Mouse (Mus musculus) large intestine, adult 2 months (tissue): ENCODE measurements around the gene Hes1. TPM values are rescaled to one million over a fixed set of nuclear protein-coding genes. Genes with fewer than 3 reads are reported as not detected.

Experiments
- DNase-seq: peaks from one replicate; pipeline ENCODE4 v3.0.0-alpha.2; 2012; ENCODE audit warnings: low read depth, low spot score
- WGBS: fragments of 180-500 bp; shearing (Covaris S2); methylation state at CpG from one replicate; pipeline ENCODE4 v1.1.7; 2018; 5-methylcytosine and 5-hydroxymethylcytosine counted together
- polyA plus RNA-seq: library from polyadenylated mRNA; depleted of rRNA; stranded (reverse); fragments of >200 nt; gene quantifications from 2 replicates; pipeline ENCODE4 v1.2.3, GENCODE M21; 2012; rRNA removed

Gene Hes1
- 56.2 and 60.5 TPM in 2 replicates for polyA plus RNA-seq

DNA sequence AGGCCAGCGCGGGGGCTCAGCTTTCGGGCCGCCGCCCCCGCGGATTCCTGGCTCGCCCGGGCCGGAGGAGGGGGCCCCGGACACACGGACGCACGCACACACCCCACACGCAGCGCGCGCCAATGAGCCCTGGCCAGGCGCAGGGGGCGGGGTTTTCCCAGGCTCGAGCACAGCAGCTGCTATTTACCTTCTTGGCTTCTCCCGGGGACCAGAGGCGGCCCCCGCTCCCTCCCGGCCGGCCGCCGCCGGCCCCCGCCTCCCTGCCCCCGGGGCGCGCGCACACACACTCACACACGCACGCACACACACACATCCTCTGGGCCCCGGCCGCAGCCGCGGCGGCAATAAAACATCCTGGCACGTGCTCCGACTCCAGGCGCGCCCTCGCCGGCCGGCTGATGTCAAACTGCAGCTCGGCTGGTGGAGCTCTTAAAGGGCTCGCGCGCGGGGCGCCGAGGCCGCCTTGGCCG is at the start of gene Hes1:
Hes1 (plus strand) TSS at position 401 of the 470 bp plus-strand sequence.
- WGBS: 1% methylated on average over 57 of the region's 57 CpGs
- DNase-seq: no peak

GRCm38 (mm10) chr16:30016064-30016463 is 48.1 kb upstream of the Hes1 start:
- DNase-seq: no peak
- 86% methylated on average over 3 of the region's 3 CpGs for WGBS

DNA sequence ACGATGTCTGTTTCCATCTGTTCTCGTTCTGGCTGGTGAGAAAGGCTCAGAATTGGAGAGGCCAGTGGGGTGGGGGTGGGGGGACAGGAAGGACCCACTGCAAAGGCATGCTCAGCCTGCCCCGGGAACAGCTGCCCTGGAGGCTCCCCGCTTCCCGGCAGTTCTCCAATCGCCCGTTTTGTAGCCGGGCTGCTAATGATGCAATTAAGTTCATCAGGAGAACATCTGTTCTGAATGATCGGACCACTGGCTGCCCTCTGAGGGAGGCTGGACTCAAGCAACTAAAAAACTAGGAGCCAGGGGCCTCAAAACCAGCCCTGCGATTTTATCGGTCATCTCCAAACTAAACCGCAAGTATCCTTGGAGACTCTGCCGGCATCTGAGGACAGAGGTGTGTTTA is 44.1 kb upstream of the Hes1 start:
- WGBS: 73% methylated on average over 13 of the region's 13 CpGs
- DNase-seq: no peak

DNA sequence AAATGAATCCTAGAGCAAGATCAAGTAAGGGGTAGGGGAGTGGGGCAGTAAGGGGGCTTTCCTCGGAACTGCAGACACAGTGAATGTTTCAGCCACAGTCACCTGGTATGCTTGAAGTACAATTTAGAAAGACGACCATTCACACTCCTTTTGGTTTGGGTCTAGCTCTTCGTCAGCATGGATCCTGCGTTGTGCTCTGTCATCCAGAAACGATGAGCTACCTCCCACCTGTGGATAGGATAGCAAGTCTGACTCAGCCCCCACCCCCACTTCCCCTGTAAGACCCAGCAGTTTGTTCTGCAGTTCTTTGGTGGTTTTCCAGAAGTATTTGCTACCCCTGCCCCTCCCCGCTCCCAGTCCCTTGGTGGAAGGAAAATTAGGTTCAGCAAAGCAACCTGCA is 41.8 kb upstream of the Hes1 start:
- 91% methylated on average over 6 of the region's 6 CpGs for WGBS
- DNase-seq: no peak

GRCm38 (mm10) chr16:30022890-30023797 is 41.0 kb upstream of the Hes1 start:
- WGBS: 85% methylated on average over 16 of the region's 16 CpGs

GRCm38 (mm10) chr16:30024681-30025262 is 39.4 kb upstream of the Hes1 start:
- no peak for DNase-seq
- 36% methylated on average over 9 of the region's 9 CpGs for WGBS

More at GRCm38 (mm10) chr16:30022890-30023797, 41.0 kb upstream of the Hes1 start:
- no peak for DNase-seq

DNA sequence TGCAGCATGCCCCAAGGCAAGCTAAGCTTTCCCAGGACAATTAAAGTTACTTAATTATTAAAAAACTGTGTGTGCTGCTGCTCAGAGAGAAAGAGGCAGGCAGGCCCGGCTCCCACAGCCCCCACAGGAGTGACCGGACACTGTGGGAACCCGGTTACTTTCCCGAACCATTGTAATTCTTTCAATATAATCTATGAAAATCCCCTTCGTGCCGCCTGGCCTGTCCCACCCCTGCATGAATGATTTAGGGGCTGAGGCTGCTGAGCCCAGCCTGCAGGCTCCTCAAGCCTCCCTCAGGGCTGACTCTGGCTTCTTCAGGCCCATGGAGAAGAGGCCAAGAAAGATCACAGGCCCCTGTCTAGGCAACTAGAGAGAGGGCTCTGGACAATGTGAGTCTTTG is 36.0 kb upstream of the Hes1 start:
- DNase-seq: no peak
- 84% methylated on average over 6 of the region's 6 CpGs for WGBS

- DNase-seq: no peak
- 89% methylated on average over 12 of the region's 12 CpGs for WGBS
These were observed 34.8 kb upstream of the Hes1 start for GRCm38 (mm10) chr16:30029264-30030003.

- WGBS: 93% methylated on average over 2 of the region's 2 CpGs
- no peak for DNase-seq
These were observed 31.8 kb upstream of the Hes1 start for GRCm38 (mm10) chr16:30032326-30032904.

DNA sequence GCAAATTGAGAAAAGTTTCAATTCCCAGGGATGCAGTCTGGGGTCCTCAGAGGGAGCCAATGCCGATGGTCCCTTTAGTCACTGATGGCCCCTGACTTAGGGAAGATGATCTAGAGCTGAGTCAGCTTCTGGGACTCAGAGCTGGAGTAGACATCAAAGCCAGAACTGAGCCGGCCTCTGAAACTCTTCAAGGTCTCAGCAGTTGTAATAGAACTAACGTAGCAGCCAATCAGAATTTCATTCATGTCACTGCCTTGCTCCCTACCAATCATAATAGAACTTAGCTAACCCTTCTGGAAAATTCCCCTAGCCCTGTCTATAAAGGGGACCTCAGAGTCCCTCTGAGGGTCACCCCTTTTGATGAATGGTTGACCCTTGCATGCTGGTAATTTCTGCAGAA is 30.8 kb upstream of the Hes1 start:
- 80% methylated on average over 3 of the region's 3 CpGs for WGBS
- no peak for DNase-seq

DNA sequence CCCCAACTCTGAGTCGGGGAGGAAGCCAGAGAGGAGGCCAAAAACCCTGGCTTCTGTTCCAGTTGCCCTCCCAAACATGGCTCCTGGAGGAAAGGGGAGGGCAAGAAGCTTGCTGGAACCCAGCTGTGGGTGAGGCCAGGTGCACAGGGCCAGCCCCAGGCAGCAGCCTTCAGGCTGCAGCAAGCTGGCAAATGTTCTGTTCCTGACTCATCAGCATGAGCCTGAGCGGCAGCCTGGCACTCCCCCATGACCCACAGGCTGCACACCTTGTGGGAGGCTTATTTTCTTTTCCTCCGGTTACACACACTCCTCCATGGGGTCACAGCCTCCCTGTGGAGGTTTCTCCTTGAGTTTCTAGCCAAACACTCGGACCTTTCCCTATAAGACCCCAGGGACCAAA is 30.2 kb upstream of the Hes1 start:
- 34% methylated on average over 4 of the region's 4 CpGs for WGBS

GRCm38 (mm10) chr16:30034521-30034920 is 29.7 kb upstream of the Hes1 start:
- no peak for DNase-seq
- WGBS: 24% methylated on average over 6 of the region's 6 CpGs

More for the DNA sequence above, 30.2 kb upstream of the Hes1 start:
- no peak for DNase-seq

GRCm38 (mm10) chr16:30034979-30035440 is 29.2 kb upstream of the Hes1 start:
- WGBS: 39% methylated on average over 5 of the region's 5 CpGs
- no peak for DNase-seq

DNA sequence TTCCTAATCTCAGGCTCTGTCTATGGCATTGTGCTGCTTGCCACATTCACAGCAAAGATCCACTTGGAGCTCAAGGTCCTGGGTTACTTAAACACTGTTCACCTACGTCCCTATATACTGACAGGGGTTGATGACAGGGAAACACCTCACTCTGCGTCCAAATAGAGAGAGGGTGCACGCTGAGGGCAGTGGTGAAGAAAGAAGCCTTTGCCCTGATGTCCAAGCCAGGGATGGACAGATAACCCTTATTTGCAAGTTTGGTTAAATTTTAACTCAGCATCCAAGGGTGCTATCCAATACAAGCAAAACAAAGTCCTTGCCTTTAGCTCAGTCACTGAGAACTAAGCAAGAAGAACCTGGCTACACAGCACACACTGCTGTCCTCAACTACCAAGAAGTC is 28.1 kb upstream of the Hes1 start:
- DNase-seq: no peak
- 60% methylated on average over 3 of the region's 3 CpGs for WGBS

- 47% methylated on average over 16 of the region's 17 CpGs for WGBS
- DNase-seq: no peak
These were observed 25.3 kb upstream of the Hes1 start for GRCm38 (mm10) chr16:30038663-30039593.

DNA sequence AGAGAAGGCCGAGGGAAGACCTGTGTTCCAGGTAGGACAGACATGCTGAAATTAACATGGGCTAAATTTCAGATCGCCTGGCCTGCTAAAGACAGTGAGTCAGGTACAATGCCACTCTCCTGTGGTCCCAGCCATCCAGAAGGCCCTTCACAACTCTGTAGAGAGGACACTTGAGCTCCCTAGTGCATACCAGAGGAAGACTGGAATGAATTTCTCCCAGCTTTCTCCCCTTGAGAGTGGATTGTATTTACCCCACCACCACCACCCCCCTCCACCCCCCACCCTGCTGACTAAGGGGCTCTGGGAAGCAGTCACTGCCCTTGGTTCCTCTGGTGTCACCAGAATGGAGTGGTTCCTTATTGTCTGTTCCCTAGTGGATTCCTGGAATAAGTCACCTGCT is 24.3 kb upstream of the Hes1 start:
- 80% methylated on average over 2 of the region's 2 CpGs for WGBS

GRCm38 (mm10) chr16:30042859-30043258 is 21.3 kb upstream of the Hes1 start:
- WGBS: 65% methylated on average over 4 of the region's 4 CpGs
- no peak for DNase-seq

More for the DNA sequence above, 24.3 kb upstream of the Hes1 start:
- no peak for DNase-seq

DNA sequence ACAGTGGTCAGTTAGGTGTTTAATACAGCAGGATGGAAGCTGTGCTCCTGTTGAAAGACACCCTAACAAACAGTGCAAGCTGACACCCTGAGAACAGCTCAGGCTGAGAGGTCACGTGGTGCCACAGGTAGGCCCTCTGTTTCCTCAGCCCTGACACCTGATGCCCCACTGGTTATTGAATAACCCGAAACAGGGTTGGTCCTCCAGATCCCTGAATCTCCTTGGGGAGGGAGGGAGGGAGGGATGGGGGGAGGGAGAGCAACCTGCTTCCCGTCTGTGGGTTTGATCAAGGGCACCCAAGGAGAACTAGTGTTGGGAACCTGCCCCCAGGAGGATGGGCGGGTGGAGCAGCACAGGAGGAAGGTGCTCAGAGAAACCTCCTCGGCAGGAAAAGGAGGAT is 18.6 kb upstream of the Hes1 start:
- 25% methylated on average over 5 of the region's 5 CpGs for WGBS
- DNase-seq: no peak

DNA sequence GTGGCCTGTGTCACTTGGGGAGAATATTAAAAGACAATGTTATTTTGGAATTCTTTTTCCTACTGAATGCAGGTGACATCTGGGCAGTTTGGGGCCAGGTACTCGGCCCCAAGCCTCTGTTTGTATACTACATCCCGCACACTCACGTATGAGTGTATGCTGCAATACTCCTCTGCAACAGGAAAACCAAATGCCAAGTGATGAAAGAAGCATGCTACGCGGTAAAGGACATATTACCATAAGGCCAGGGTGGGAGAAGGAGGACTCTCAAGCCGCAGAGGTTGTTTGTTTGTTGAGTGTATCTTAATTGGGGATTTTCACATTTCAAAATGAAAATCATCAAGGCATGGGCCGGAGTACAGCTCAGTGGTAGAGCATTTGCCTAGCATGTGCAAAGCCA is 17.2 kb upstream of the Hes1 start:
- WGBS: 50% methylated on average over 7 of the region's 7 CpGs
- DNase-seq: no peak
